In genomic region chr13:20558376-20558775, GRCm38 (mm10) we compare ENCODE assay signal across 26 mouse cellular contexts.
DNase-seq lines count a peak whose midpoint lies in the region; ATAC-seq and TF ChIP-seq lines count a peak whose summit lies in the region.
"Had no signal": no experiment of that assay in that cellular context is flagged by ENCODE, and none has a peak within 500 bp of the region (broad histone marks: within the 10 kb centered on the region; RNA-seq: fewer than 3 reads in every experiment).

No protein-coding gene starts in this region.

- no peak overlapping the region for H3K4me3 ChIP-seq in forebrain, embryonic 15.5 days
- H3K4me3 ChIP-seq in forebrain, embryonic 12.5 days (replicated peaks): no peak overlapping the region
- H3K4me3 ChIP-seq in midbrain, postnatal 0 days (ENCODE audit: low read depth, low read length): no peak overlapping the region
- no peak overlapping the region for H3K4me3 ChIP-seq in midbrain, embryonic 14.5 days (replicated peaks; ENCODE audit: low read depth, low read length)
- H3K4me3 ChIP-seq: embryonic facial prominence, embryonic 10.5 days; forebrain, embryonic 10.5 days; heart, embryonic 10.5 days; kidney, embryonic 15.5 days; limb, embryonic 10.5 days; liver, embryonic 15.5 days; lung, embryonic 15.5 days; midbrain, embryonic 15.5 days; myocyte; neural tube, embryonic 13.5 days had no signal

- no peaks in the 10 kb centered on the region for H3K36me3 ChIP-seq in forebrain, embryonic 15.5 days
- H3K36me3 ChIP-seq in forebrain, embryonic 12.5 days (replicated peaks): no peaks in the 10 kb centered on the region
- H3K36me3 ChIP-seq in midbrain, postnatal 0 days (ENCODE audit: insufficient read depth, low read length): no peaks in the 10 kb centered on the region
- no peaks in the 10 kb centered on the region for H3K36me3 ChIP-seq in midbrain, embryonic 14.5 days (ENCODE audit: control insufficient read depth, insufficient read depth, low read length)
- H3K36me3 ChIP-seq: embryonic facial prominence, embryonic 10.5 days; forebrain, embryonic 10.5 days; heart, embryonic 10.5 days; kidney, embryonic 15.5 days; limb, embryonic 10.5 days; liver, embryonic 15.5 days; lung, embryonic 15.5 days; midbrain, embryonic 15.5 days; neural tube, embryonic 13.5 days had no signal

- no peaks in the 10 kb centered on the region for H3K27me3 ChIP-seq in forebrain, embryonic 15.5 days
- no peaks in the 10 kb centered on the region for H3K27me3 ChIP-seq in forebrain, embryonic 12.5 days
- H3K27me3 ChIP-seq in midbrain, postnatal 0 days (ENCODE audit: insufficient read depth, low read length): no peaks in the 10 kb centered on the region
- no peaks in the 10 kb centered on the region for H3K27me3 ChIP-seq in midbrain, embryonic 14.5 days (ENCODE audit: control insufficient read depth, insufficient read depth, low read length)
- H3K27me3 ChIP-seq: kidney, embryonic 15.5 days; liver, embryonic 15.5 days; lung, embryonic 15.5 days; midbrain, embryonic 15.5 days; neural tube, embryonic 13.5 days had no signal

- no peak overlapping the region for H3K27ac ChIP-seq in forebrain, embryonic 15.5 days (replicated peaks)
- H3K27ac ChIP-seq in forebrain, embryonic 12.5 days: no peak overlapping the region
- H3K27ac ChIP-seq in midbrain, postnatal 0 days (ENCODE audit: low read depth, low read length): no peak overlapping the region
- H3K27ac ChIP-seq in midbrain, embryonic 14.5 days (replicated peaks; ENCODE audit: low read depth, low read length): no peak overlapping the region
- H3K27ac ChIP-seq: embryonic facial prominence, embryonic 10.5 days; forebrain, embryonic 10.5 days; heart, embryonic 10.5 days; kidney, embryonic 15.5 days; limb, embryonic 10.5 days; liver, embryonic 15.5 days; lung, embryonic 15.5 days; midbrain, embryonic 15.5 days; neural tube, embryonic 13.5 days had no signal

- WGBS in forebrain, embryonic 15.5 days: 90% methylated on average over 2 of the region's 2 CpGs
- WGBS in forebrain, embryonic 12.5 days: 98% methylated on average over 2 of the region's 2 CpGs
- WGBS in midbrain, postnatal 0 days: 86% methylated on average over 2 of the region's 2 CpGs
- whole genome bisulfite sequencing in midbrain, embryonic 14.5 days: 93% methylated on average over 2 of the region's 2 CpGs

- peaks cover 5% of the 10 kb centered on the region; the same call in 1 of the 2 replicates for H3K4me1 ChIP-seq in forebrain, embryonic 15.5 days
- no peaks in the 10 kb centered on the region; the same call in 1 of the 2 replicates for H3K4me1 ChIP-seq in forebrain, embryonic 12.5 days
- no peaks in the 10 kb centered on the region for H3K4me1 ChIP-seq in midbrain, postnatal 0 days (ENCODE audit: insufficient read depth, low read length)
- no peaks in the 10 kb centered on the region for H3K4me1 ChIP-seq in midbrain, embryonic 14.5 days (ENCODE audit: control insufficient read depth, insufficient read depth, low read length)
- H3K4me1 ChIP-seq: embryonic facial prominence, embryonic 10.5 days; forebrain, embryonic 10.5 days; heart, embryonic 10.5 days; kidney, embryonic 15.5 days; limb, embryonic 10.5 days; liver, embryonic 15.5 days; lung, embryonic 15.5 days; midbrain, embryonic 15.5 days had no signal

- no peak overlapping the region for H3K4me2 ChIP-seq in forebrain, embryonic 15.5 days (replicated peaks)
- no peak overlapping the region for H3K4me2 ChIP-seq in forebrain, embryonic 12.5 days
- no peak overlapping the region for H3K4me2 ChIP-seq in midbrain, postnatal 0 days (ENCODE audit: low read depth, low read length, poor library complexity, severe bottlenecking)
- no peak overlapping the region for H3K4me2 ChIP-seq in midbrain, embryonic 14.5 days (ENCODE audit: low read length)
- H3K4me2 ChIP-seq: kidney, embryonic 15.5 days; liver, embryonic 15.5 days; lung, embryonic 15.5 days; midbrain, embryonic 15.5 days; neural tube, embryonic 13.5 days had no signal

- DNase-seq in midbrain, postnatal 0 days (ENCODE audit: low spot score): peak; percentile 19
- no peak for DNase-seq in midbrain, embryonic 14.5 days
- peak; percentile 30 to 51 for DNase-seq in cerebellum, postnatal 14 days
- no peak for DNase-seq in lung, postnatal 25 days (ENCODE audit: low spot score)
- DNase-seq in kidney, adult 18-20 months: no peak
- DNase-seq: adrenal gland, postnatal 36 days; heart, postnatal 4 days; kidney, postnatal 4 days; liver; lung, postnatal 4 days; retina, postnatal 1 day; right cerebral cortex, postnatal 25 days; thymus, postnatal 25 days had no signal

- 0 out of 2 replicates have a peak, but pooled peaks have one; percentile 26 for ATAC-seq in forebrain, embryonic 15.5 days (replicated peaks)
- ATAC-seq in forebrain, embryonic 12.5 days (ENCODE audit: low FRiP score): no peak
- ATAC-seq in midbrain, postnatal 0 days (ENCODE audit: low FRiP score): no peak
- ATAC-seq in midbrain, embryonic 14.5 days (ENCODE audit: low FRiP score, low TSS enrichment): no peak
- ATAC-seq: intestine, postnatal 0 days; midbrain, embryonic 15.5 days had no signal

- no peak overlapping the region for H3K9ac ChIP-seq in forebrain, embryonic 15.5 days (replicated peaks)
- no peak overlapping the region for H3K9ac ChIP-seq in forebrain, embryonic 12.5 days
- no peak overlapping the region for H3K9ac ChIP-seq in midbrain, postnatal 0 days (replicated peaks; ENCODE audit: low read length, poor library complexity, severe bottlenecking)
- H3K9ac ChIP-seq in midbrain, embryonic 14.5 days (replicated peaks; ENCODE audit: low read length): no peak overlapping the region
- H3K9ac ChIP-seq: kidney, embryonic 15.5 days; liver, embryonic 15.5 days; lung, embryonic 15.5 days; midbrain, embryonic 15.5 days; neural tube, embryonic 13.5 days had no signal

- TF ChIP-seq CTCF in midbrain, postnatal 0 days (IDR thresholded peaks at IDR 0.05): no peak

- no peaks in the 10 kb centered on the region for H3K9me3 ChIP-seq in forebrain, embryonic 15.5 days
- no peaks in the 10 kb centered on the region for H3K9me3 ChIP-seq in forebrain, embryonic 12.5 days
- H3K9me3 ChIP-seq in midbrain, postnatal 0 days (ENCODE audit: low read length): no peaks in the 10 kb centered on the region
- no peaks in the 10 kb centered on the region for H3K9me3 ChIP-seq in midbrain, embryonic 14.5 days (ENCODE audit: control insufficient read depth, low read length)
- H3K9me3 ChIP-seq: embryonic facial prominence, embryonic 10.5 days; forebrain, embryonic 10.5 days; heart, embryonic 10.5 days; kidney, embryonic 15.5 days; limb, embryonic 10.5 days; liver, embryonic 15.5 days; lung, embryonic 15.5 days; midbrain, embryonic 15.5 days; neural tube, embryonic 13.5 days had no signal

Comparison
In these comparisons a context has a peak if more than half of its experiments do, and no peak if none do; other contexts are left out.
1. DNase-seq: peak in midbrain, postnatal 0 days (single experiment) and cerebellum, postnatal 14 days (2 of 2); none in midbrain, embryonic 14.5 days (single experiment), lung, postnatal 25 days (single experiment) and kidney, adult 18-20 months (single experiment).